Mouse (Mus musculus): ENCODE measurements around the gene Tsc22d3.

- TF ChIP-seq GATA1 (IDR thresholded peaks at IDR 0.05; ENCODE audit: low read length) (no peak), TAL1 (IDR thresholded peaks at IDR 0.05; ENCODE audit: low read length) (no peak)
These were observed 66.2 kb downstream of the Tsc22d3 start for GRCm38 (mm10) chrX:140534306-140534705.
